Mouse (Mus musculus) myocyte (in vitro differentiated cells): ENCODE data around the gene Rpa3. TPM values are rescaled to one million over a fixed set of nuclear protein-coding genes. Genes with fewer than 3 reads are reported as not detected.

Experiments used
- H3K27me3 ChIP-seq: one replicate; pipeline ENCODE4 v1.6.1; 2011; ENCODE audit not compliant: control insufficient read depth, insufficient read depth, insufficient read length
- H3K36me3 ChIP-seq: one replicate; pipeline ENCODE4 v1.6.1; 2011; ENCODE audit not compliant: control insufficient read depth, insufficient read depth
- H3K4me2 ChIP-seq: one replicate; pipeline ENCODE4 v1.6.1; 2011; ENCODE audit warnings: low read depth, control low read depth
- H3K4me3 ChIP-seq: one replicate; pipeline ENCODE4 v1.5.1; 2011; ENCODE audit warnings: mild to moderate bottlenecking, control low read depth, moderate library complexity
- H3K79me2 ChIP-seq: one replicate; pipeline ENCODE4 v1.6.1; 2011; ENCODE audit not compliant: control insufficient read depth, insufficient read depth
- H3ac ChIP-seq: one replicate; pipeline ENCODE4 v1.6.1; 2011; ENCODE audit not compliant: control insufficient read depth, insufficient read length
- CEBPB ChIP-seq: IDR thresholded peaks from 2 replicates; pipeline ENCODE4 v1.6.1; 2011; ENCODE audit warnings: mild to moderate bottlenecking, moderate library complexity; ENCODE audit not compliant: poor library complexity, insufficient read depth, severe bottlenecking
- E2F4 ChIP-seq: IDR thresholded peaks from one replicate; pipeline ENCODE4 v1.6.1; 2011; ENCODE audit warnings: mild to moderate bottlenecking, control low read depth, moderate library complexity; ENCODE audit not compliant: insufficient read depth
- MAX ChIP-seq: IDR thresholded peaks from one replicate; pipeline ENCODE4 v1.6.1; 2011; ENCODE audit warnings: low read depth, mild to moderate bottlenecking, control low read depth
- MYOD1 ChIP-seq, 3 experiments: IDR thresholded peaks; one replicate each; pipeline ENCODE4 v1.6.1; 2011; ENCODE audit warnings: control low read depth in 2 of 3, low read depth in 2 of 3, mild to moderate bottlenecking in 2 of 3, moderate library complexity in 1 of 3; ENCODE audit not compliant: insufficient read length in 2 of 3, control insufficient read depth in 1 of 3
- MYOG ChIP-seq, 3 experiments: IDR thresholded peaks; one replicate each; pipeline ENCODE4 v1.6.1; 2011; ENCODE audit warnings: control low read depth in 2 of 3, low read depth in 2 of 3, mild to moderate bottlenecking in 2 of 3; ENCODE audit not compliant: insufficient read length in 2 of 3, control insufficient read depth in 1 of 3, insufficient read depth in 1 of 3
- POLR2A ChIP-seq: IDR thresholded peaks from one replicate; pipeline ENCODE4 v1.6.1; 2011; ENCODE audit warnings: low read depth, mild to moderate bottlenecking, control low read depth, moderate library complexity; ENCODE audit not compliant: insufficient read length
- POLR2AphosphoS2 ChIP-seq: IDR thresholded peaks from one replicate; pipeline ENCODE4 v1.6.1; 2011; ENCODE audit warnings: low read depth, control low read depth; ENCODE audit not compliant: insufficient read length
- REST ChIP-seq: IDR thresholded peaks from one replicate; pipeline ENCODE4 v1.6.1; 2011; ENCODE audit warnings: mild to moderate bottlenecking, control low read depth, moderate library complexity; ENCODE audit not compliant: insufficient read depth, insufficient read length
- SRF ChIP-seq: IDR thresholded peaks from one replicate; pipeline ENCODE4 v1.6.1; 2011; ENCODE audit warnings: low read depth; ENCODE audit not compliant: control insufficient read depth, insufficient read length
- TCF12 ChIP-seq: IDR thresholded peaks from one replicate; pipeline ENCODE4 v1.6.1; 2011; ENCODE audit warnings: mild to moderate bottlenecking, control low read depth; ENCODE audit not compliant: poor library complexity, insufficient read depth, severe bottlenecking
- TCF3 ChIP-seq: IDR thresholded peaks from one replicate; pipeline ENCODE4 v1.6.1; 2011; ENCODE audit warnings: low read depth, control low read depth; ENCODE audit not compliant: insufficient read length
- USF1 ChIP-seq: IDR thresholded peaks from one replicate; pipeline ENCODE4 v1.6.1; 2011; ENCODE audit warnings: low read depth, mild to moderate bottlenecking, control low read depth, moderate library complexity
- polyA plus RNA-seq: library from polyadenylated mRNA; unstranded; fragments of >200 nt; fragmentation: generic; extraction: Trizol; gene quantifications from one replicate; pipeline ENCODE4 v1.2.1, GENCODE M21; 2012; ENCODE audit warnings: missing spikeins

Rpa3 gene
- 37.9 TPM for polyA plus RNA-seq

DNA sequence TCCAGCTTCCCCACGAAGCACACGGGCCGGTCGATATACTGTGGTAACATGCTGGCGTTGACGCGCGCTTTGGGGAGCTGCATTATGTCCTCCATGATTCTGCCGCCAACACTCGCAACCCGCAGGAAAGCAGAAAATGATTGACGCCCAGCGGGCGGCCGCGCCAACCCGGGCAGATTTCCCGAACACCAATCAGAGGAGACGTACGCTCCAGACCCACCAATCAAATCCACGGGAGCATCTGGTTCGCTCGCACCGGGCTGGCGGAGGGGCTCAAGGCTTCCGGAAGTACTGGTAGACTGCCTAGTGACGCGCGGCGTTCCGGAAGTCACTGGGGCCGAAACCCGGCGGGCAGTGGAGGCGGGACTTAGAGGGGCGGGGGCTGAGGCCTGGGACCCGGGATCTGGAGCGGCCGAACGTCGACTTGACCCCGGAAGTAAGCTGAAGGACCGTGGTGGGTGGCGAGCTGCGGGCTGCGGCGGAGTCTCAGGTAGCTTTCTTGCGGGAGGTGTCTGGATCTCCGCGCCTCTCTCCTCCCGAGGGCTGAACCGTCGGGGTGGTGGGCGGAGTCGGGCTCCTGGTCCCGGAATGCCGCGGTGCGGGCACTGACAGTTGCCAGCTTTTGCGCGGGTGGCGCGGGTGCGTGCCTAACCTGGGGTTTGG, at the start of gene Rpa3, which contains the start of the genes Umad1 and Gm45062:
Gene Rpa3 (minus strand): TSS at position 170 of the 663 bp plus-strand sequence.
Gene Umad1 (plus strand): TSS at position 285 of the 663 bp plus-strand sequence.
Gene Gm45062 (plus strand): TSS at position 447 of the 663 bp plus-strand sequence.
- TF ChIP-seq MYOD1 (IDR thresholded peaks at IDR 0.05; ENCODE audit: control insufficient read depth in 1 of 3, insufficient read length in 2 of 3, low read depth in 2 of 3): no peak
- 0 out of 2 replicates have a peak, but pooled peaks have one; percentile 23 for TF ChIP-seq CEBPB
- no peak for TF ChIP-seq TCF12
- no peak for TF ChIP-seq TCF3
- no peak for TF ChIP-seq MAX
- peak; percentile 79 for TF ChIP-seq POLR2AphosphoS2
- no peak for TF ChIP-seq MYOG (IDR thresholded peaks at IDR 0.05; ENCODE audit: control insufficient read depth in 1 of 3, insufficient read depth in 1 of 3, insufficient read length in 2 of 3, low read depth in 2 of 3)
- no peak for TF ChIP-seq SRF
- TF ChIP-seq USF1: no peak
- TF ChIP-seq REST: no peak
- TF ChIP-seq POLR2A: peak; percentile 77
- TF ChIP-seq E2F4: peak; percentile 76
- Histone ChIP-seq H3K4me3 (peak within 1 kb of the TSS; percentile 92), H3ac (peak within 1 kb of the TSS; percentile 13)

DNA sequence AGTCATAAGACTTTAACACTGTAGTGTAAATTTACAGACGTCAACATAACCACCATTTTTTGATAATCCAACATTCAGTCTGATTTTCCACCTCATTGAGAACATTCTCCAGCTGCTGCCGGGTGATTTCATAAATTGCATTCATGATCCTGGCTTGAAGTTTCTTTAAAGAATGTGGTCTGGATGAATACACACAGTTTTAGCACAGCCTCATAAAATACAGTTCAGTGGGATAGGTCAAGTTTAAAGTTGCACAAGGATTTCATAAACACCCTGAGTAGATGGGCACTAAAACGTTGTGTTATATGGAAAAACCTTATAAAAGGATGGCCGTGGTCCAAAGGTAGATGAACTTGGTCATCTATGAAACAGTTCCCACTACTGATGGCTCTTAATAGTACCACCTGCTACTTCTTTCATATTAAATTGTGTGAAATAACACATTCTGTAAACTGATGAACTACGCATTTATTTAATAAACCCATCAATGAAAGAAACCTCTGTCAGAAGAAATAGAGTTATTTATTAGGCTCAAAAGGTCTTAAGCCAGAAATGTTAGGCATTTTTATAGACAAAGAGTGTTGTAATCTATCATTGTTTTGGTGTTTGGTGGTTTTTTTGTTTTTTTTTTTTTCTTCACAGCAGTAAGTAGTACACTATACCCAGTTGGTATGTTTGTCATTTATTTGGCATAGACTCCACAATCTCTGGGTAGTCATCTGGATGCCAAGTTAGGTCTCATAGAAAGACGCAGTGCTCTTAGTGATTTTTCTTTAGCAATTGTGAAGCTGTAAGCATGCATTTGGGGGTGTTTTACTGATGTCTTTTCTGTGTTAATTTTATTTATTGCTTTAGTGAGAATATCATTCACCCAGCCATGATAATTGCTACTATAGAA, 49.2 kb upstream of the Rpa3 start:
- Histone ChIP-seq H3ac (no peak overlapping the region), H3K36me3 (no peaks in the 10 kb centered on the region), H3K27me3 (no peaks in the 10 kb centered on the region), H3K79me2 (no peaks in the 10 kb centered on the region), H3K4me3 (no peak overlapping the region), H3K4me2 (no peak overlapping the region)
- no peak for TF ChIP-seq MYOG (IDR thresholded peaks at IDR 0.05; ENCODE audit: control insufficient read depth in 1 of 3, insufficient read depth in 1 of 3, insufficient read length in 2 of 3, low read depth in 2 of 3)
- TF ChIP-seq CEBPB: 0 out of 2 replicates have a peak, but pooled peaks have one; percentile 4
- TF ChIP-seq SRF: no peak

More for the DNA sequence above, at the start of gene Rpa3, which contains the start of the genes Umad1 and Gm45062:
- peaks cover 24% of the 10 kb centered on the region for H3K79me2 ChIP-seq
- no peaks in the 10 kb centered on the region for H3K27me3 ChIP-seq
- peak within 1 kb of the TSS; percentile 96 for H3K4me2 ChIP-seq
- H3K36me3 ChIP-seq: peaks cover 5% of the 10 kb centered on the region

DNA sequence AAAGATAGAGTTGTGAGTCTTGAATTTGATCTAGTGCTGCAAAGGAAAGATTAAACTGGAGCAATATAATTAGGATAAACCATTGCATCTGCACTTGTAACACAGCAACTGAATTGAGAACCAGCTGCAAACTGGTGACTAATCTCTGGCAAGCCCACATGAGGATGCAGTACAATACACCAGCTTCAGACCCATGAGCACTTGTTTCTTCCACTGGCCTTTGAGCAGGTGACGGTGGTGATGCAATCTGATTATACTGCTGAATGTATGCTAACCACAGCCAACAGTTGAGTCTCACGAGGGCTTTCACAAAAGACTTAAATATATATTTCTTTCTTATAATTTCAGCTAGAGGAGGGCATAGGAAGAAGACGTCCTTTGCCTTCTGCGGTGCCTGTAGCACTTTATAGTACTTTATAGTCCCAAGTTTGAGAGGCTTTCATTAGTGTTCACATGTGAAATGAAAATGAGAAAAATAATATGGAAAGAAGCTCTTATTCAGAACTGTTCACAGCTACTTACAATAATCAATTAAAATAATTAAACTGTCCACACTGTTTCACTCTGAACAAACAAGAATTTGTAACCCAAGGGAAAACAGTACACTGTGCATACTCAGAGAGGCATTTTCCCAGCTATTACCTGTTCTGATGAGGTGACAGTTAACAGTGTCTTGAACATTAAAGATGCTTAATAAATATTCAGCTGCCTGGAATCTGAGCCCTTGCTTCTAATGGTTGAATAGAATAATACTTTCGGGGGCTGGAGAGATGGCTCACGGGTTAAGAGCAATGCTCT, 40.3 kb upstream of the Rpa3 start:
- no peak overlapping the region for H3ac ChIP-seq
- no peaks in the 10 kb centered on the region for H3K79me2 ChIP-seq
- H3K4me2 ChIP-seq: no peak overlapping the region
- no peaks in the 10 kb centered on the region for H3K36me3 ChIP-seq
- TF ChIP-seq CEBPB: peak; percentile 68; the same call in 1 of the 2 replicates
- peak in 2 of 3 experiments; percentile 39 to 63 for TF ChIP-seq MYOD1 (IDR thresholded peaks at IDR 0.05; ENCODE audit: control insufficient read depth in 1 of 3, insufficient read length in 2 of 3, low read depth in 2 of 3)
- peak in 2 of 3 experiments; percentile 9 to 44 for TF ChIP-seq MYOG (IDR thresholded peaks at IDR 0.05; ENCODE audit: control insufficient read depth in 1 of 3, insufficient read depth in 1 of 3, insufficient read length in 2 of 3, low read depth in 2 of 3)
- no peak for TF ChIP-seq TCF12
- H3K27me3 ChIP-seq: no peaks in the 10 kb centered on the region
- H3K4me3 ChIP-seq: no peak overlapping the region

DNA sequence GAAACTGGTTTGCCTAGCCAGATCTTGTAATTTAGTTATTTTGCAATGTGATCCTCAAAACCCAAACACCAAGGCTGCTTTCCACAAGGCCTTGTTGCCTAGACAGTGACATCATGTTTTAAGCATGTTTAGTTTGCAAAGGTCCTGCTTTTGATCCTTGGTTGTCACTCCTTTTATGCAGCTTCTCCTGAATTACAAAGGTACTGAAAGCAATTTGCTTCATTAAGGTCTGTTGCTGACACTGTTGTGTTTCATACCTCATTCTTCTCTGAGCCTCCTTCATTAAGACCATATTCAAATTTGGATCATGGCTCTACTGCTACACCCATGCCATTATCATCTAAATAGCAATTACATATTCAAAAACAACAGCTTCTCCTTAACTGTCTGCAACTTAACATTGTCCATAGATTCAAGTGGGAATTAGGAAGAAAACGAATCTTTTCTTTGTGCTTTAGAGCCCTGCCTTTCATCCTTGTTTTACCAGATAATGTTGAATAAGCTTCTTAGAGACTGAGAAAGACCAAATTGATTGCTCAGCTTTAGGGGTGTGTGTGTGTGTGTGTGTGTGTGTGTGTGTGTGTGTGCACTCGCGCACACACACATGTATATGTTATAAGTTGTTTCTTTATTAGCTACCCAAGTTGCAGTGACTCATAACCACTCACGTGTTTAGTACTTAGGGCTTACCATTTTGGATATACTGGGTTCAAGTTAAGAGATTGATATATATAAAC, 35.2 kb upstream of the Rpa3 start:
- no peak overlapping the region for H3K4me3 ChIP-seq
- H3K79me2 ChIP-seq: no peaks in the 10 kb centered on the region
- no peak overlapping the region for H3ac ChIP-seq
- TF ChIP-seq USF1 (no peak), MYOG (IDR thresholded peaks at IDR 0.05; ENCODE audit: control insufficient read depth in 1 of 3, insufficient read depth in 1 of 3, insufficient read length in 2 of 3, low read depth in 2 of 3) (no peak), POLR2A (no peak), TCF3 (no peak), CEBPB (no peak), MYOD1 (IDR thresholded peaks at IDR 0.05; ENCODE audit: control insufficient read depth in 1 of 3, insufficient read length in 2 of 3, low read depth in 2 of 3) (no peak), E2F4 (no peak), SRF (no peak), TCF12 (no peak), MAX (no peak)
- no peaks in the 10 kb centered on the region for H3K27me3 ChIP-seq
- H3K4me2 ChIP-seq: no peak overlapping the region
- no peaks in the 10 kb centered on the region for H3K36me3 ChIP-seq
